Mouse (Mus musculus) forebrain, embryonic 16.5 days (tissue): ENCODE data around the gene Nfkb1. TPM values are rescaled to one million over a fixed set of nuclear protein-coding genes. Genes with fewer than 3 reads are reported as not detected.

Source experiments
- ATAC-seq: fragments of 200-750 bp; cut with Nextera tagmentation; 2 replicates; pipeline ENCODE4 v1.8.0; 2017; ENCODE audit warnings: mild to moderate bottlenecking, moderate library complexity
- H3K27ac ChIP-seq: fragments of 300-500 bp; sonication (generic); 2 replicates; pipeline ENCODE4 v1.5.1; 2014; ENCODE audit warnings: low read length, control low read depth
- H3K27me3 ChIP-seq: fragments of 300-500 bp; sonication (generic); replicated peaks from 2 replicates; pipeline ENCODE4 v1.6.1; 2014; ENCODE audit warnings: low read length; ENCODE audit not compliant: control insufficient read depth, insufficient read depth
- H3K36me3 ChIP-seq: fragments of 300-500 bp; sonication (generic); 2 replicates; pipeline ENCODE4 v1.6.1; 2014; ENCODE audit not compliant: control insufficient read depth, insufficient read depth
- H3K4me1 ChIP-seq: fragments of 300-500 bp; sonication (generic); replicated peaks from 2 replicates; pipeline ENCODE4 v1.6.1; 2014; ENCODE audit warnings: low read length; ENCODE audit not compliant: control insufficient read depth, insufficient read depth
- H3K4me2 ChIP-seq: fragments of 300-500 bp; sonication (generic); 2 replicates; pipeline ENCODE4 v1.6.1; 2014; ENCODE audit warnings: mild to moderate bottlenecking, low read length, control low read depth
- H3K4me3 ChIP-seq: fragments of 300-500 bp; sonication (generic); replicated peaks from 2 replicates; pipeline ENCODE4 v1.5.1; 2014; ENCODE audit warnings: mild to moderate bottlenecking, low read length, control low read depth
- H3K9ac ChIP-seq: fragments of 300-500 bp; sonication (generic); replicated peaks from 2 replicates; pipeline ENCODE4 v1.6.1; 2014; ENCODE audit warnings: low read depth, low read length, control low read depth
- H3K9me3 ChIP-seq: fragments of 300-500 bp; sonication (generic); 2 replicates; pipeline ENCODE4 v1.6.1; 2016; ENCODE audit warnings: low read length; ENCODE audit not compliant: control insufficient read depth
- WGBS: fragments of 180-500 bp; shearing (Covaris S2); extraction: QIAGEN DNeasy Blood & Tissue Kit; methylation state at CpG from one replicate; pipeline ENCODE4 v1.1.7; 2014; 5-methylcytosine and 5-hydroxymethylcytosine counted together
- polyA plus RNA-seq: library from polyadenylated mRNA; unstranded; fragments of >200 nt; fragmentation: Nextera tagmentation; extraction: Ambion mirVana; gene quantifications from 2 replicates; pipeline ENCODE4 v1.2.1, GENCODE M21; 2015

Gene Nfkb1
- polyA plus RNA-seq, 1 experiment from 2014 or later = 7.1 TPM

GRCm38 (mm10) chr3:135591376-135591775, 100.0 kb downstream of the Nfkb1 start:
- Histone ChIP-seq H3K36me3 (peaks cover 6% of the 10 kb centered on the region), H3K9me3 (no peaks in the 10 kb centered on the region), H3K4me1 (peaks cover 2% of the 10 kb centered on the region), H3K4me2 (no peak overlapping the region), H3K27me3 (no peaks in the 10 kb centered on the region), H3K27ac (no peak overlapping the region), H3K9ac (no peak overlapping the region), H3K4me3 (no peak overlapping the region)
- ATAC-seq = no peak
- WGBS = 60% methylated on average over 5 of the region's 5 CpGs

GRCm38 (mm10) chr3:135590471-135590870, 100.9 kb downstream of the Nfkb1 start:
- WGBS = 95% methylated on average over 4 of the region's 4 CpGs
- peaks cover 6% of the 10 kb centered on the region for H3K36me3 ChIP-seq
- no peak overlapping the region for H3K27ac ChIP-seq
- no peaks in the 10 kb centered on the region for H3K27me3 ChIP-seq
- ATAC-seq = no peak
- H3K9me3 ChIP-seq = no peaks in the 10 kb centered on the region
- peaks cover 2% of the 10 kb centered on the region for H3K4me1 ChIP-seq
- H3K4me3 ChIP-seq = no peak overlapping the region
- H3K9ac ChIP-seq = no peak overlapping the region
- no peak overlapping the region for H3K4me2 ChIP-seq

- no peak overlapping the region for H3K4me2 ChIP-seq
- H3K36me3 ChIP-seq = peaks cover 4% of the 10 kb centered on the region; the same call in 1 of the 2 replicates
- H3K9ac ChIP-seq = no peak overlapping the region
- H3K9me3 ChIP-seq = no peaks in the 10 kb centered on the region
- no peak for ATAC-seq
- 83% methylated on average over 4 of the region's 4 CpGs for WGBS
- H3K4me1 ChIP-seq = peaks cover 7% of the 10 kb centered on the region
- H3K27me3 ChIP-seq = no peaks in the 10 kb centered on the region
- no peak overlapping the region for H3K4me3 ChIP-seq
- H3K27ac ChIP-seq = no peak overlapping the region
These were observed 104.9 kb downstream of the Nfkb1 start for GRCm38 (mm10) chr3:135586471-135586880.

GRCm38 (mm10) chr3:135586060-135586459, 105.3 kb downstream of the Nfkb1 start:
- ATAC-seq = no peak
- H3K27ac ChIP-seq = no peak overlapping the region
- no peak overlapping the region for H3K4me2 ChIP-seq
- no peaks in the 10 kb centered on the region for H3K27me3 ChIP-seq
- WGBS = 90% methylated on average over 2 of the region's 2 CpGs
- H3K4me3 ChIP-seq = no peak overlapping the region
- no peaks in the 10 kb centered on the region for H3K9me3 ChIP-seq
- no peak overlapping the region for H3K9ac ChIP-seq
- H3K36me3 ChIP-seq = 0 out of 2 replicates have a peak, but pooled peaks cover 4% of the 10 kb centered on the region
- peaks cover 6% of the 10 kb centered on the region for H3K4me1 ChIP-seq

GRCm38 (mm10) chr3:135585482-135585881, 105.9 kb downstream of the Nfkb1 start:
- H3K9me3 ChIP-seq = no peaks in the 10 kb centered on the region
- H3K4me2 ChIP-seq = no peak overlapping the region
- H3K4me3 ChIP-seq = no peak overlapping the region
- H3K9ac ChIP-seq = no peak overlapping the region
- H3K27ac ChIP-seq = no peak overlapping the region
- peak; percentile 56 for ATAC-seq
- H3K27me3 ChIP-seq = no peaks in the 10 kb centered on the region
- H3K36me3 ChIP-seq = 0 out of 2 replicates have a peak, but pooled peaks cover 2% of the 10 kb centered on the region
- 60% methylated on average over 6 of the region's 6 CpGs for WGBS
- H3K4me1 ChIP-seq = peaks cover 6% of the 10 kb centered on the region

- H3K4me2 ChIP-seq = no peak overlapping the region
- no peak overlapping the region for H3K27ac ChIP-seq
- H3K27me3 ChIP-seq = no peaks in the 10 kb centered on the region
- no peaks in the 10 kb centered on the region for H3K36me3 ChIP-seq
- peaks cover 6% of the 10 kb centered on the region for H3K4me1 ChIP-seq
- no peak overlapping the region for H3K9ac ChIP-seq
- WGBS = 73% methylated on average over 7 of the region's 7 CpGs
- H3K4me3 ChIP-seq = no peak overlapping the region
- H3K9me3 ChIP-seq = no peaks in the 10 kb centered on the region
- no peak for ATAC-seq
These were observed 109.1 kb downstream of the Nfkb1 start for GRCm38 (mm10) chr3:135582246-135582645.

GRCm38 (mm10) chr3:135581606-135582117, 109.7 kb downstream of the Nfkb1 start:
- Histone ChIP-seq H3K9me3 (no peaks in the 10 kb centered on the region), H3K4me3 (no peak overlapping the region), H3K27me3 (no peaks in the 10 kb centered on the region), H3K9ac (no peak overlapping the region), H3K36me3 (no peaks in the 10 kb centered on the region), H3K4me1 (peaks cover 6% of the 10 kb centered on the region), H3K27ac (no peak overlapping the region), H3K4me2 (no peak overlapping the region)
- WGBS = 5% methylated on average over 10 of the region's 10 CpGs
- ATAC-seq = peak; percentile 60

- Histone ChIP-seq H3K27ac (no peak overlapping the region), H3K4me2 (no peak overlapping the region), H3K4me3 (no peak overlapping the region), H3K4me1 (peaks cover 6% of the 10 kb centered on the region), H3K36me3 (no peaks in the 10 kb centered on the region), H3K27me3 (no peaks in the 10 kb centered on the region), H3K9me3 (no peaks in the 10 kb centered on the region), H3K9ac (no peak overlapping the region)
- WGBS = 83% methylated on average over 21 of the region's 21 CpGs
- no peak for ATAC-seq
These were observed 110.7 kb downstream of the Nfkb1 start for GRCm38 (mm10) chr3:135580439-135581275.

- H3K4me2 ChIP-seq = no peak overlapping the region
- no peak overlapping the region for H3K4me3 ChIP-seq
- WGBS = 72% methylated on average over 4 of the region's 4 CpGs
- H3K4me1 ChIP-seq = peaks cover 6% of the 10 kb centered on the region
- no peak overlapping the region for H3K27ac ChIP-seq
- no peaks in the 10 kb centered on the region for H3K27me3 ChIP-seq
- no peaks in the 10 kb centered on the region for H3K9me3 ChIP-seq
- ATAC-seq = no peak
- H3K9ac ChIP-seq = no peak overlapping the region
- H3K36me3 ChIP-seq = no peaks in the 10 kb centered on the region
These were observed 112.2 kb downstream of the Nfkb1 start for GRCm38 (mm10) chr3:135579179-135579578.
